Mouse (Mus musculus) G1E (cell line): ENCODE measurements around the gene Edc4.

ENCODE experiments used
- CTCF ChIP-seq: IDR thresholded peaks from 2 replicates; pipeline ENCODE4 v1.5.1; 2012; ENCODE audit warnings: low read depth, low read length, inconsistent platforms, mixed read lengths
- GATA1 ChIP-seq: IDR thresholded peaks from 2 replicates; pipeline ENCODE4 v1.6.1; 2012; ENCODE audit warnings: borderline replicate concordance, low read length, inconsistent platforms, mixed read lengths
- GATA2 ChIP-seq: IDR thresholded peaks from 2 replicates; pipeline ENCODE4 v1.6.1; 2012; ENCODE audit warnings: low read depth, low read length, inconsistent platforms, borderline replicate concordance
- POLR2AphosphoS5 ChIP-seq: IDR thresholded peaks from 2 replicates; pipeline ENCODE4 v1.6.1; 2012; ENCODE audit warnings: low read depth, low read length, inconsistent platforms; ENCODE audit not compliant: insufficient replicate concordance
- TAL1 ChIP-seq: conservative IDR thresholded peaks from 2 replicates; pipeline ENCODE4 v1.6.1; 2012; ENCODE audit warnings: low read depth, low read length, inconsistent platforms, mixed read lengths

- TF ChIP-seq CTCF (no peak), GATA1 (no peak), POLR2AphosphoS5 (no peak), TAL1 (no peak), GATA2 (no peak)
Observed at GRCm38 (mm10) chr8:105938306-105938669, 57.6 kb downstream of the Edc4 start, which contains the start of gene Psmb10.
